Mouse (Mus musculus) kidney, adult 8-10 months (tissue): ENCODE results near the gene B9d2.

Experiments
- DNase-seq, 2 experiments: peaks; one replicate each; pipeline ENCODE4 v3.0.0; 2022

B9d2 gene

GRCm38 (mm10) chr7:25680514-25681258 is at the start of gene B9d2:
B9d2 (plus strand) TSS chr7:25680780.
- peak; percentile 95 to 97 for DNase-seq

- DNase-seq, result no peak
Observed at GRCm38 (mm10) chr7:25632679-25633078, 47.9 kb upstream of the B9d2 start.

- no peak for DNase-seq
Observed at GRCm38 (mm10) chr7:25636373-25636772, 44.2 kb upstream of the B9d2 start.

GRCm38 (mm10) chr7:25637099-25637498 is 43.5 kb upstream of the B9d2 start:
- DNase-seq, result no peak

- no peak for DNase-seq
Observed at GRCm38 (mm10) chr7:25639754-25640153, 40.8 kb upstream of the B9d2 start.

GRCm38 (mm10) chr7:25644136-25644535 is 36.4 kb upstream of the B9d2 start:
- no peak for DNase-seq

GRCm38 (mm10) chr7:25644631-25645030 is 35.9 kb upstream of the B9d2 start:
- no peak for DNase-seq

GRCm38 (mm10) chr7:25645074-25645473 is 35.5 kb upstream of the B9d2 start:
- peak; percentile 30 to 45 for DNase-seq

- DNase-seq, result no peak
Observed at GRCm38 (mm10) chr7:25647574-25648123, 32.9 kb upstream of the B9d2 start.

GRCm38 (mm10) chr7:25649839-25650238 is 30.7 kb upstream of the B9d2 start:
- DNase-seq, result no peak

GRCm38 (mm10) chr7:25651281-25651680 is 29.3 kb upstream of the B9d2 start:
- DNase-seq, result no peak

GRCm38 (mm10) chr7:25652244-25652759 is 28.3 kb upstream of the B9d2 start:
- DNase-seq, result no peak

GRCm38 (mm10) chr7:25655601-25656428 is 24.8 kb upstream of the B9d2 start:
- DNase-seq, result peak; percentile 67 to 83

GRCm38 (mm10) chr7:25657785-25658184 is 22.8 kb upstream of the B9d2 start:
- no peak for DNase-seq

- peak; percentile 100 for DNase-seq
Observed at GRCm38 (mm10) chr7:25658657-25659472, 21.7 kb upstream of the B9d2 start, which contains the start of the genes Bckdha and Exosc5. Bckdha (minus strand) TSS chr7:25658981. Exosc5 (plus strand) TSS chr7:25659164.

GRCm38 (mm10) chr7:25666381-25666780 is 14.2 kb upstream of the B9d2 start:
- no peak for DNase-seq

GRCm38 (mm10) chr7:25669158-25669557 is 11.4 kb upstream of the B9d2 start:
- no peak for DNase-seq

GRCm38 (mm10) chr7:25669631-25670030 is 10.9 kb upstream of the B9d2 start:
- no peak for DNase-seq

GRCm38 (mm10) chr7:25670096-25670495 is 10.5 kb upstream of the B9d2 start:
- DNase-seq, result no peak

- DNase-seq, result no peak
Observed at GRCm38 (mm10) chr7:25671686-25672085, 8.9 kb upstream of the B9d2 start.

- no peak for DNase-seq
Observed at GRCm38 (mm10) chr7:25672442-25672841, 8.1 kb upstream of the B9d2 start.

- DNase-seq, result no peak
Observed at GRCm38 (mm10) chr7:25674297-25674696, 6.3 kb upstream of the B9d2 start.
